14 mouse cellular contexts compared by ENCODE assay signal in genomic region chr15:31237368-31237767, GRCm38 (mm10). TPM values are rescaled to one million over a fixed set of nuclear protein-coding genes. Genes with fewer than 3 reads are reported as not detected.
A peak's percentile ranks its signal among the peaks of the same experiment; 100 is the strongest.
DNase-seq lines count a peak whose midpoint lies in the region; ATAC-seq lines count a peak whose summit lies in the region.
"Had no signal": no experiment of that assay in that cellular context is flagged by ENCODE, and none has a peak within 500 bp of the region (broad histone marks: within the 10 kb centered on the region; RNA-seq: fewer than 3 reads in every experiment).

No protein-coding gene starts in this region.

- peak overlapping the region; percentile 33; the same call in 1 of the 2 replicates for H3K4me2 ChIP-seq in heart, embryonic 13.5 days
- peak overlapping the region; percentile 4; the same call in 1 of the 2 replicates for H3K4me2 ChIP-seq in heart, embryonic 15.5 days
- H3K4me2 ChIP-seq: forebrain, embryonic 12.5 days; neural tube, embryonic 15.5 days had no signal

- H3K9me3 ChIP-seq in heart, embryonic 13.5 days, result no peaks in the 10 kb centered on the region
- H3K9me3 ChIP-seq in heart, embryonic 15.5 days (replicated peaks), result no peaks in the 10 kb centered on the region
- H3K9me3 ChIP-seq: forebrain, embryonic 12.5 days; neural tube, embryonic 15.5 days had no signal

- no peak for ATAC-seq in heart, embryonic 13.5 days (ENCODE audit: extremely low read depth, insufficient number of reproducible peaks, low FRiP score, low TSS enrichment)
- ATAC-seq in heart, embryonic 15.5 days (replicated peaks; ENCODE audit: insufficient number of reproducible peaks, insufficient read depth, low FRiP score, low read depth), result peak; percentile 78
- peak; percentile 25 for ATAC-seq in megakaryocyte progenitor cell, adult 5-6 weeks (replicated peaks; ENCODE audit: poor library complexity)
- ATAC-seq in monocyte, adult 5-6 weeks (replicated peaks; ENCODE audit: insufficient number of reproducible peaks, low FRiP score, low TSS enrichment, poor library complexity, severe bottlenecking), result no peak
- ATAC-seq: hindbrain, postnatal 0 days had no signal

- peak overlapping the region; percentile 66 for H3K27ac ChIP-seq in heart, embryonic 13.5 days (replicated peaks)
- peak overlapping the region; percentile 62 for H3K27ac ChIP-seq in heart, embryonic 15.5 days
- H3K27ac ChIP-seq: forebrain, embryonic 12.5 days; hindbrain, postnatal 0 days; neural tube, embryonic 15.5 days had no signal

- peaks cover 37% of the 10 kb centered on the region for H3K4me1 ChIP-seq in heart, embryonic 13.5 days
- peaks cover 17% of the 10 kb centered on the region for H3K4me1 ChIP-seq in heart, embryonic 15.5 days (replicated peaks)
- H3K4me1 ChIP-seq: forebrain, embryonic 12.5 days; neural tube, embryonic 15.5 days had no signal

- no peaks in the 10 kb centered on the region for H3K27me3 ChIP-seq in heart, embryonic 13.5 days (replicated peaks)
- H3K27me3 ChIP-seq in heart, embryonic 15.5 days, result no peaks in the 10 kb centered on the region
- H3K27me3 ChIP-seq: forebrain, embryonic 12.5 days; neural tube, embryonic 15.5 days had no signal

- peak overlapping the region; percentile 56 for H3K9ac ChIP-seq in heart, embryonic 13.5 days
- H3K9ac ChIP-seq in heart, embryonic 15.5 days, result no peak overlapping the region
- H3K9ac ChIP-seq: forebrain, embryonic 12.5 days; neural tube, embryonic 15.5 days had no signal

- H3K4me3 ChIP-seq in heart, embryonic 13.5 days, result no peak overlapping the region
- H3K4me3 ChIP-seq in heart, embryonic 15.5 days, result no peak overlapping the region
- H3K4me3 ChIP-seq: forebrain, embryonic 12.5 days; neural tube, embryonic 15.5 days had no signal

- WGBS in heart, embryonic 13.5 days, result 21% methylated on average over 11 of the region's 11 CpGs
- 23% methylated on average over 11 of the region's 11 CpGs for WGBS in heart, embryonic 15.5 days

- no peak for DNase-seq in heart, adult 18-20 months
- DNase-seq in ovary, adult 18-20 months (ENCODE audit: low spot score), result peak; percentile 89
- no peak for DNase-seq in ovary, postnatal 14 days (ENCODE audit: low spot score)
- no peak for DNase-seq in thymus, postnatal 0 days (ENCODE audit: low spot score)
- DNase-seq: lung, adult 2 months; right cerebral cortex, postnatal 14 days; thymus, adult 18-20 months had no signal

- peaks cover 57% of the 10 kb centered on the region for H3K36me3 ChIP-seq in heart, embryonic 13.5 days
- H3K36me3 ChIP-seq in heart, embryonic 15.5 days, result 0 out of 2 replicates have a peak, but pooled peaks cover 4% of the 10 kb centered on the region

RNA-seq across cellular contexts. Expression of gene Dap, which starts 13.3 kb away (rescaled TPM):
- polyA plus RNA-seq in heart, embryonic 13.5 days (2015; fragmentation: Nextera tagmentation; extraction: Ambion mirVana), result 50.7 and 56.2 TPM in 2 replicates
- total RNA-seq in heart, adult 18-20 months (2021), result 10 to 100 TPM; 18.4 to 23.9 TPM
- polyA plus RNA-seq in heart, embryonic 15.5 days (2015; fragmentation: Nextera tagmentation; extraction: Ambion mirVana), result 51.6 and 52.8 TPM in 2 replicates
- total RNA-seq in megakaryocyte progenitor cell, adult 5-6 weeks (2015), result 98.8 and 118 TPM in 2 replicates
- 82.2 and 87.6 TPM in 2 replicates for total RNA-seq in megakaryocyte progenitor cell, adult 5-6 weeks (2017)
- polyA plus RNA-seq in thymus, postnatal 0 days (2015; fragmentation: Nextera tagmentation; extraction: Ambion mirVana), result 88.6 and 89.5 TPM in 2 replicates
- total RNA-seq in monocyte, adult 5-6 weeks (2017), result 32.1 to 76.3 TPM (median 67.0 TPM) in 3 replicates

Comparison
In these comparisons a context has a peak if more than half of its experiments do, and no peak if none do; other contexts are left out.
1. ATAC-seq: peak in heart, embryonic 15.5 days (single experiment) and megakaryocyte progenitor cell, adult 5-6 weeks (single experiment); none in heart, embryonic 13.5 days (single experiment) and monocyte, adult 5-6 weeks (single experiment).